Mouse (Mus musculus) brain, embryonic 14.5 days (tissue): ENCODE measurements around the gene Shisa9.

Experiments
- CTCF ChIP-seq: fragments of 200-500 bp; IDR thresholded peaks from 2 replicates; pipeline ENCODE4 v1.5.1; 2012; ENCODE audit warnings: inconsistent platforms, mild to moderate bottlenecking, moderate library complexity, borderline replicate concordance; ENCODE audit not compliant: insufficient read depth, insufficient read length; ENCODE audit errors: extremely low read depth
- POLR2A ChIP-seq: fragments of 200-500 bp; IDR thresholded peaks from 2 replicates; pipeline ENCODE4 v1.6.1; 2012; ENCODE audit warnings: mild to moderate bottlenecking, inconsistent platforms, borderline replicate concordance; ENCODE audit not compliant: poor library complexity, insufficient read depth, insufficient read length, severe bottlenecking; ENCODE audit errors: extremely low read depth

DNA sequence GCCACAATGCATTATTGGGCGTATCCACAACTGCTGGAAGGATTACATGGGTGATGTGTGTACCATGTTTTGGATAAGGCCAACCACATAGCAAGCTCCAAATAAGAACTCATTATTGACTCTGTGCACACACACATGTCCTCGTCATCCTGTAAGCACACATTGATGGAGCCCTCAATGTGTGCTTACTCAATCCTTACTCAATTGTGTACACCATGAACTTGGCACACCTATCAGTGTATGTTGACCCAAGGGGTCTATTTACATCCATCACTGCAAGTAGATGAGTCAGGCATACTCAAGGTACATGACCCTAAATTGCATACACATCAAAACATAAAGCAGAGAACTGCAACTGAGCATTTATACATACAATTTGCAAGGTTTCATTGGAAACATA, 220.5 kb downstream of the Shisa9 start:
- no peak for TF ChIP-seq POLR2A
- TF ChIP-seq CTCF, result no peak
